Mouse (Mus musculus): ENCODE data around the gene Fth1.

Gene Fth1

DNA sequence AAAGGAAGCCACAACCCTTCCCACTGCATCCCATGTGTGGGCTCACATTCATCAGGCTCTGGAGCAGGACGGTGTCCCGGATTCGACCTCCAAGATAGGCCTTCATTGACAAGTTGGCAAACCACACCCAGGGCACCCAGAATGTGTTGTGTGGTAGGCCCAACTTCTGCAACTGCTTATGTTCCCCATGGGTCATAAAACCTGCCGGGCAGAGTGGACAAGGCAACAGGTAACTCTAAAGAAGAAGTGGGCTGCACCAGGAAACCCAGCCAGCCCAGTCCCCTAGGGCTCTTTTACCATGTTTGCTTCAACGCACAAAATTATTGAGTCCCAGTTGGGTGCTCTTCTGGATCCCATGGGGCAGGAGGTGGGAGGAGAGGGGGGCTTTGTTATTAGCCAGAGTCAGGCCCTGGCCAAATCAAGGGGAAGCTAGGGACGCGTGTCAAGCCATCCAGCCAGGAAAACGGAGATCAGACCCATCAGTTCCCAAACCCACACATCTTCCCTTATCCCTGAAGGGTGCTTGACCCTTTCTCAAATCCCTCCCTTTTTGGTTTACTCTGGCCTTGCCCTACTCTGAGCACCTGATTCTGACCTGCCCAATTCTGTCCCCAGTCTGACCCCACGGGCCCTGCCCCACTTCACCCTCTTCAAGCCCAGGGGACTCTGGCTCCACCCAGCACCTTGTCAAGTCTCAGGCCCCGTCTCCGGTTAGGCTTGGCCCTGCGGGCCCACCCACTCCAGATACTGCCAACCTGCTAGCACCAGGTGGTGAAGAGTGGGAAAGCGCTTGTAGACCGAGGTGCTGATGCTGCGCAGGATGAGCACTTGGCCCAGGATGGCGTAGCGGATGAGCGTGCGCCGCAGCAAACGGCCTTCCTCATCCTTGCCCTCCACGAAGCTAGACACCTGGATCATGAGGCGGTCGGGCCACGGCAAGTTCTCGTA, 11.9 kb downstream of the Fth1 start:
- no peak for DNase-seq (ENCODE audit: low spot score in 2 of 2)

DNA sequence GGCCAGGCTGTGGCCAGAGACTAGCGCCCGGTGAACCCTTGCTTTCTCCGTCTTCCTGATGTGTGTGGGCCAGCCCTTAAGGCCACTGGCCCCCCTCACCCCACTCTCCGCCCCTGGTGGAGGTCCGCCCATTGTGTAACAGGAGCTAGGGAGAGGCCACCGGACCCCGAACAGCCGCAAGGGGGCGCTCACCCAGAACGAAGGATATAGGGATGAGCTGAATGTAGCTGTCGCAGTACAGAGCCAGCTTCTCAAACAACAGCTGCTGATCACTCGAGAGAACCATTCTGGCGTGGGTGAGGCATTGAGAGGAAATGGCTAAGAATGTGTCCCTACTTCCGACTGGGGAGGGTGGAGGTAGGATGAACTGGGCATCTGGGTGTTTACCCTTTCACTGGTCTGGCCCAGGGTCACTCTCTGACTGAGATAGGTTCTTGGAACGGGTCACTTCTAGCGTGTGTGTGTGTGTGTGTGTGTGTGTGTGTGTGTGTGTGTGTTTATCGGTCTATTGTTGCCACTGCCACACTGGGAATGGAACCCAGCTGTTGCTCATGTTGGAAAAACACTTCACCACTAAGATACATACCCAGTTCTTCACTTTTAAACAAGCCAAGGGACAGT, 12.7 kb downstream of the Fth1 start:
- peak; percentile 60 to 78 for DNase-seq (ENCODE audit: low spot score in 2 of 2)

DNA sequence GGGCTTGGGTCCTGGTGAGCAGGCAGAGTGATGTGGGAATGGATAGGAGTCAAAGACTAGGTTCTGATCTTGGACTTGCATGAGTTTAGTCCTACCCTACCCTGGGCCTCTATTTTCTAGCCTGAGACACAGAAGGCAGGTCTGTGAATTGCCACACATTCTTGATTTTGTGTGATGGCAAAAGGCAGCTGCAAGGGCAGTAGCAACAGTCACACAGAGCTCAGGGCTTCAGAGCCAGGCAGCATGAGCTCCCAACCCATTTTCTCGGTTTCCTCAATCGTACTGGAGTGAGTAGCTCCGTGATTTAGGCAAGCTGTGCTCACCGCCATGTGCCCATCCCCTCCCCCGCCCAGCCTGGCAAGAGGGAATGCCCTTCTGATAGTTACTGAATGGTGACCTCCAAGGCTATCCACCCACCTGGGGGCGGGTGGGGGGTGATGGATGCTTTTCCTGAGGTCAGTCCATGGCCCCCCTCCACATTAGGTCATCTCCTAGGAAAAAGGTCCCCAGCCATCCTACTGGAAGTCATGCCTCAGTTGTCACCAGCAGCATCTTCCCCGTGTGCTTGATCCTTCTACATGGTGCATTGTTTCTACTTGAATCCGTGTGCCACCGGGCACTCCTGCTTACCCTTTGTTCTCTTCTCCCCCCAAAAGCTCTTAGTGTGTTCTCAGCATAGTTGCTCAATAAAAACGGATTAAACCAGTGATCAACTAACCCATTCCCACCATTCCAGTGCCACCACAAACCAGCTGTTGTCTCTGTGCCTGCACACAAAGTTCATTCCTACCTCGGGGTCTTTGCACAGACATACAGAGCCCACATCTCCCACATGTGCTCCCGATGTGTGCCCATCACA, 17.0 kb downstream of the Fth1 start:
- DNase-seq (ENCODE audit: low spot score in 2 of 2), result no peak

DNA sequence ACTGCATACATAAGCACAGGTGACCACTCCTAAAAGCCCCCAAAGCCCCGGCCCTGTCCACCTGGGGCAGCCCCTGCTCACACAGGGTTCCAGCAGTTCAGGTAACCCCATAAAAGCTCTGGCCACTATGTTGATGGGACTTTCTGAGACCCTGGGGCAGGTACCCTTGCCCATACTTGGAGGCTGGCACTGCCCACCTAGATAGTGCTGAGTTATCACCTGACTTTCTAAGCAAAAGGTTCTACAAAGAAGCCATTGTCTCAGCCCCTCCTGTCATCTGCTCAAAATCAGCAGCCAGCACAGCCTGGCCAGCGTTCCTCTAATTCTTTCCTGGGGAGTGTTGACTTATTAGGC, 17.6 kb downstream of the Fth1 start:
- no peak for DNase-seq (ENCODE audit: low spot score in 2 of 2)

DNA sequence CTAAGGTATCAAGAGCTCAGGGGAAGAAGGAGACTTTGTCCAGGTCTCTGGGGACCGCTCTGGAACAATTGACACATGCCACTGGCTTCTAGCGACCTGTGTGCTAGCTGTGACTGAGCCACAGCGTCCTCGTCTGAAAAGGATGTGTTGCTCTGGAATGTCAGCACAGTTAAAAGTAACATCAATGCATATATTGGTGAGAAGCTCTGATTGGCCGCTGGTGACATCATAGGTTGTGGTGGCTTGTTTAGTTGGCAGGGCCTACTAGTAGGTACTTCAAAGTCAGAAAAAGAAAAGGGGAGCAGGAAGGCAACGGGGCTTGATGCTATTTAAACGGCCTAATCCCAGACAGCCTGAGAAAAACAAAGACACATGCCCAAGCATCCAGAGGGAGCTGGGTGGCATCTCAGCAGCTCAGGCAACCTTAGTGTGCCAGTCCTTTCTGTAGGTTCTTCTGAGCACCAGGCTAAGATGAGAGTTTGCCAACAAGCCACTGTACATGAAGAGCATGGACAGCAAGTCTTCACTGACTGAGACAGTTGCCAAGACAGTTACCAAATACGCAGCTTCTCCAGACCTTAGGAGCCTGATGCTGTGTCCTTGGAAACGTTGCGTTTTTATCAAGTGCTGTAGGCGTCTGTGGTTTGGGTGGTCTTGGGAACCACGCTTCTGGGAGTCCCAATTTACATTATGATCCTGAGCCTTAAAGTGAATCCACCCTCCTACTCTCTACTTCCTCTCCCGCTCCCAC, 18.5 kb downstream of the Fth1 start:
- no peak for DNase-seq (ENCODE audit: low spot score in 2 of 2)

DNA sequence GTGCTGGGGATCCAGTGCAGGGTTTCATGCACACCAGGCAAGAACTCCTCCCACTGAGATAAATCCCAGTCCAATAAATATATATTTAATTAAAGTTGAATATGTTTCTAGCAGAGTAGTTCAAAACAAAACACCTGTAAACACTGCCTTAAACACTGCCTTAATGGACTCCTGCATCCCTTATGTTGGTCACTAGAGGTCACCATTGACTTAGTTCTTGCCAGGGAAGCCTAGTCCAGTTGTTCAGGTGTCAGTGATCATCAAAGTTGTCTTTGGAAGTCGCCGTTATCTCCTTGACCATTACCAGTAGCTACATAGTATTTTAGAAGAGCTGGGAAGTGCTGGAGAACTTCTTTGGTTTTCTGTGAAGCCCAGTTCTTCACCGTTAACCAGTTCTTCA, 19.9 kb downstream of the Fth1 start:
- no peak for DNase-seq (ENCODE audit: low spot score in 2 of 2)

DNA sequence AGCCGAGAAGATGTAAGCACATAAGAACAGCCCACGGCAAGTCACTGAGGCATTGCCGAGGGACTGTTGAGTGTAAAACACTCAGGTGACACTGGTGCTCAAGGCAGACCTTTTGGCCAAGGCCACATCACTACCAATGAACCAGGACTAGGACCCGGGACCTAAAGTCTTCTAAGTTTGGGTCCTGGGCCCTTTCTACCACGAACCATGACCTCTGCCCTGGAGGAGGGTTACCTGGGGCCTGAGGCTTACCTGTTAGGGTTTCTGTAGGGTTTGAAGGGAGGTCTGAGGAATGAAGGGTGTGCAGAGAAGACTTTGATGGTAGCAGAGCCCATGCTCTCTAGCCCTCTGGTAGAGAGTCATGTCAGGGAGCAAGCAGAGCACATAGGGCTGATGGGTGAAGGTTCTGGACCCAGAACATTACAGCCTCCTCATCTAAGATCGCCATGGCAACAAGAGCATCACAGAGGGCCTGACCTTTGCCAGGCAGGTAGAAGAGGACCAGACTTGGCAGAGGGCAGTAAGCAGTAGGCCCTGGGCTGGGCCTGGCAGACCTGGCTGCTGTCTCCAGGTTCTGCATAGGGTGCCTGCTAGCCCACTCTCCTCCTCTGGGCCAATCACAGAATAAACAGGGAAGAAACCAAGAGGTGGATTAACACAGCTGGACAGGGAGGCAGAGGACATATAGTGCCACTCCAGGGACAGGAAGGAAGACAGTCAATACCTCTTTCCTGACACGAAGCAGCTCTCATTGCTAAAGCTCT, 21.0 kb downstream of the Fth1 start, which contains the start of the genes Best1 and Rab3il1:
Gene Best1 (minus strand): TSS at position 428 of the 764 bp plus-strand sequence.
Gene Rab3il1 (plus strand): TSS at position 464 of the 764 bp plus-strand sequence.
- DNase-seq (ENCODE audit: low spot score in 2 of 2), result no peak

DNA sequence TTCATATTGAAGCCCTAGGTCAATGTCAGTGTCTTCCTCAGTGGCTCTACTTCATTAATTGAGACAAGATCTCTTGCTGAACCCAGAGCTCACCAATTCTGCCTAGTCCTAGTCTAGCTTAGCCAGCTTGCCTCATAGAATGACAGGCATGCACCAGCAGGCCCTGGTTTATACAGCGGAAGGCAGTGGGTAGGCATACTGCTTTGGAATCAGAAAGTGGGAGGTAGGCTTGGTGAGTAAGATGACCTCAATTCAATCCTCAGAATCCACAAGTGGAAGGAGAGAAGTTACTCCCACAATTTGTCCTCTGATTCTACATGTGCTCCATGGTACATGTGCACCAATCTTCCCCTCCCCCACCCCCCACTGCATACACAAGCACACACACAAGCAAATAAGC, 23.3 kb downstream of the Fth1 start:
- no peak for DNase-seq (ENCODE audit: low spot score in 2 of 2)

DNA sequence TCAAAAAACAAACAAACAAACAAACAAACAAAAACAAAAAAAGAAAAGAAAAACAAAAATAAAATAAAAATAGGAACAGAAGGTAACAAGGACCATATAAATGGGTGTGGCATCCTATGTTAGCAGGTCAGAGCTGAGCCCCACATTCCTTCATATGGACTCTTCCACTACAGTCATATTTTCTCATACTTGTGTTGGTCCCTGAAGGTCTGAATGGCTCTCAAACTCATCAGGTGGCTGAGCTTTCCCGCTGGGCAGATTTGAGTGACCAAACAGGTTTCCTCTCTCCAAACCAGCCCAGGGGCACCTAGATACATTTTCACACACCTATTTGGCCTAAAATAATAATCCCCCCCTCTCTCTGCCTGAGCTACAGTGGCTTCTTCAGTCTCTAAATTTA, 31.0 kb downstream of the Fth1 start:
- DNase-seq (ENCODE audit: low spot score in 2 of 2), result no peak

DNA sequence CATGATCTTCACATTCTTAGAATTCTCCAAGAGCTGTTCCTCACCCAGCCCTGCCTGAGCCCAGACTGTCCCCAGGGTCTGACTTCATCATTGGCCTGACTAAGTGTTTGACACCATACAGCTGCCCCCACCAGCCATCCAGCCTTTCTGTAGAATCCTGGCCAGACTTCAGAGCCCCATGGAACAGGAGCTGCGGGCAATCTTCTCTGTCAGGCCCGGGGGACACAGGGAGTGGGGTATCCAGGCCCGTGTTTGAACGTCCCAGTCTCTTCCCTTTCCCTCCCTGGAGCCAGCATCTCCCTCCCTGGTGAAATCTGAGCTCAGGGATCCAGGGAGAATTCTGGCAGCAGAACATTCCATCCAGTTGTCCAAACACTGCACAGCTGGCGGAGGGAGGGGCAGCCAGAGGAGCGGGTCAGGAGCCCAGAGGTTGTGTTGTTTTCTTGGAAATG, 32.5 kb downstream of the Fth1 start:
- no peak for DNase-seq (ENCODE audit: low spot score in 2 of 2)

DNA sequence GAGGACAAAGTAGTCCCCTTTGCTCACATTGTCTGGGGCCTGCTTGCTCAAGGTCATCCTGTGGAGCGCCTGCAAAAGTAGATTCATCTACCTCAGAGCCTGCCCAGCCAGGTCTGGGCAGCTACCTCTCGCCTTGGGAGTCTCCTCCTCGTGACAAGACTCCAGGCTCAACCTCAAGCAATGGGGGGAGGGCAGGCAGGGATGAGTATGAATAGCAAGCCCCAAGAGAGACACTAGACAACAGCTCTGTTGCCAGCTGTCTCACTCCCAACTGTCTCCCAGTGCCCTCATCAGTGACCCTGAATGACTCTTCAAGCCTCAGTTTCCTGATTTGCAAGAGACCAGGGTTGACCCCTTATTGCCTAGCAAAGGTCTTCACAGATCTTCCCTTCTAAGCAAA, 33.0 kb downstream of the Fth1 start:
- no peak for DNase-seq (ENCODE audit: low spot score in 2 of 2)

DNA sequence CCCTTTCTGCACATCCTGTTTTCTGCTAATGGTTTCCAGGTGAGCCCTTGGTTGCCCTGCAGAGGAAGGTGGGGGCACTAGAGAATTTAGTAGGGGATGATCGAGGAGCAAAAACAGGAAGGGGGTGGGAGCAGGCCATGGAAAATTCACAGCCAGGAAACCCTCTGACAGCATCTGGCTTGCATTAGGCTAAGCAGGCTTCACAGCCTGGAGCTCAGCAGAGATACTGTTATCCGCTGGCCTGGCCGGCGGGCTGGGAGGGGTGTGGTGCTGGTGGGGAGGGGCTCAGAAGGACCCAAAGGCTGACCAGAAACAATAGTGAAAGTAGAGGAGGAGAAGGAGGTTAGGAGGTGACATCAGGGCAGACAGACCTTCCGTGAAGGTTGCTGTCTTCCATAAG, 33.5 kb downstream of the Fth1 start:
- no peak for DNase-seq (ENCODE audit: low spot score in 2 of 2)

DNA sequence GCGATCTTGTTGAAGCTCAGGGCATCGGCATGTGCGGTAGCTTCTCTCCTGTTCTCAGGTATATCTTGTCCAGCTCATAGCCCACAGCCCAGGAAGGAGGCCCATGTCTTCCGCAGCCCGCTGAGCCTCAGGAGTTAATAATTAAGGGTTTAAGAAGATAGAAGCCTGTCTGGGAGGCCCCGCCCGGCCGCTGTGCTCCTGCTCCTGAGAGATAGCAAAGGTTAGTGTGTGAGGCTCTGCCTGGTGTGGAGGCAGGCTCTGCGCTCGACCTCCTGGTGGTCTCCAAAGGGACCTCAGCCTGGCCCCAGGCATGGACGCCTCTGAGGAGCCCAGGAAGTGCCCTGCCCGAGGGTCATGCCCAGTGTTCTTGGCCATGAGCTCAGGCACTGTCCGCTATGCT, 34.4 kb downstream of the Fth1 start:
- no peak for DNase-seq (ENCODE audit: low spot score in 2 of 2)

DNA sequence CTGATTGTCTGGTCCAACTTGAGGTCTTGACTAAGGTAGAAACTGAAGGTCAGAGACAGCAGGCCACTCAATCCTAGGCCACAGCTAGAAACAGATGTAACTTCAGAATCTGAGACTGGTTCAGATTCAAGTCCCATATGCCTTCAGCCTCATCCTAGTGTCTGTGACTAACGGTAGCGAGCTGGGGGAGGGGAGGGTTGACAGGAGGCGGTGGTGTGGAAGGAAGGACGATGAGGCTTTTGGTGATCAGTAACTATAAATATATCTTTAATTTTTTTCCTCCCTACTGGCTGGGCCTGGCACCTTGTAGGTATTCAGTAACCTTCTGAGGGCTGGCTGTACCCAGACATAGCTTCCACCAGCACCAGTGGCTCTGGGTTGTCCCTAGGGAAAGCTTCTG, 35.0 kb downstream of the Fth1 start:
- no peak for DNase-seq (ENCODE audit: low spot score in 2 of 2)

DNA sequence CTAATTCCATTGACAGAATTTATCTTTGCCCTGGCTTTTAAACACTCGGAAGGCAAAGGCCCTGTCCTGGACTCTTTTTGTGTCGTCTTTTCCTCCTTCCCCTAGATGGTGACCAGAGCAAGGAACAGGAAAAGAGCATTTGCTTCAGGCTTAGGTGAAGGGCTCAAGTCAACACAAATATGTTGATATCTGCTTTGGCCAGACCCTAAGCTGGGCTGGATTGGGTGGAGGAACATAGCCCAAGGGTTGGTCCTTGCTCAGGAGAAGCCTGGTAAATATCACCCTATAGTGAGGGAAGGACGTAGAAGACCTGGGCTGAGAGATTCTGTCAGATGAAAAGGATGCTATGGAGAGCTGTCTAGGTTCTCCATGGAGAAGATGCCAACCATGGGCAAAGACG, 35.8 kb downstream of the Fth1 start:
- no peak for DNase-seq (ENCODE audit: low spot score in 2 of 2)

DNA sequence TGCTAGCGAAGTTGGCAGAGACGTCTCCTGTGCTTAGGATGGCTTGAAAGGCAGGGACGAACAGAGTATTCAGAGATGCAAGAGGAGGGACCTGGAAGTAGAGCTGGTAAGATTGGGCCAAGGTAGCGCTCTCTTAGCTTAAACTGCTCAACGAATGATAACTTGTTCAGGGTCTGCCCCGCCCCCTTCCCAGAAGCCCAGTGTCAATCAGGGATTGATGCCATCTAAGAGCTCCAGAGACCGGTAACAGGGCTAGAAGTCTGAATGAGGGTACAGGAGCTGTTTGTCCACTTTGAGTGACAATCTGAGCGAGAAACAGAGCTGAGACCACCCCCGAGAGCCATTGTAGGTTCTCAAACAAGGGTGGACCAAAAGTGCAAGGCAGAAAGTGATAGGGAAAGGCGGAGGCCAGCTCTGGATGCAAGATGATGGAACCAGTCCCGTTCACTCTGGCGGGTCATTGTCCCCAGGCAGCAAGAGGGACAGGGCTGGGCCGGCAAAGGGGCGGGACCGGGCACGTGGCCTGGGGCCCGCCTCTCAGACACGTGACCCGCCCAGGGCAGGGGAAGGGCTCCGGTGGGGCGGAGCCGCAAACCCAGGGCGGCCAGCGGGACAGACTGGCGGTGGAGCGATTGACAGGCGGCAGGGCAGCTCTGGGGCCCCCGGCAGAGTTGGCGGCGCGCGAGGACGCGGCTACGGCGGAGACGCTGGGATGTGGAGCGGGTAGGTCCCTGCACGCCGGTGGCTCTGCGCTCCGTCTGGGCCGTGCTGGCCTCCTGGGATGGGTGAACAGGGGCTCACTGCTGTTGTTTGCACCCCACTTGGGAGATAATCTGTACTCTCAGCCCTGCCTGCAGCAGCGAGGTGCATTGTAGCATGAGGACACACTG, 37.5 kb downstream of the Fth1 start:
- peak; percentile 67 to 70 for DNase-seq (ENCODE audit: low spot score in 2 of 2)

DNA sequence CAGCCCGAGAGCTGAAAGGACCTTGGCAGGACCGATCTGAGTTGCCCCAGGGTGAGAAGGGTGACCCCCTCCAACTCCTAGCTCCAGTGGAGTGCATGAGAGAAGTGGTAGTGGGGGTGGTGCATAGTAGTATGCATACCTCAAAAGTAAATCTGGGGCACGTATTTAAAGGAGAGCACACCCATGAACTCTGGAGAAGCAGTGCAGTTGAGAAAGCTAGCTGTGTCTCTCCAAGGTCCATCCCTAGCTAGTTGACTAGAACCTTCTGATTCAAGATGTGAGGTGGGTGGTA, 38.1 kb downstream of the Fth1 start:
- no peak for DNase-seq (ENCODE audit: low spot score in 2 of 2)

DNA sequence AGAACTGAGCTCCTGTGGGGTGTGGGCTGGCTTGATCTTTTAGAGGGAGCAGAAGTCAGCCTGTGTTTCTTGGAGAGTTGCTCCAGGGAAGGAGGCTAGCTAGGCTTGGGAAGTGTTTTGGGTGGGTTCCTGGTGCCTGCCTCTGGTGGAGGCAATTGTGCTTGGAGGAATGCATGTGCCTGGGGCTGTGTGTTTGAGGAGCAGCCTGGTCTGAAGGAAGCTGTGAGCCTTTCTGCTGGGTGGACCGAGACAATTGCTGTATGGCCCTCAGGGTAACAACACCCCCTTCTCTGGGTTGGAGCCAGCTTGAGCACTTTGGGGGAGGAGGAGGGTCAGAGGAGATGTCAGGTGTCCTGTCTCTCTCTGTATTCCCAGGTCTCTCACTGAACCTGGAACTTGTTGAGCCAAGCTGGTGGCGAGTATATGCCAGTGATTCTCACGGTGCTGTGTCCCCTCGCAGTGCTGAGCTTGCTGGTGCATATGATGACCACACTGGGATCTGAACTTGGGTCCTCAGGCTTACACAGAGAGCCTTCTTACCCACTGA, 38.9 kb downstream of the Fth1 start:
- no peak for DNase-seq (ENCODE audit: low spot score in 2 of 2)

DNA sequence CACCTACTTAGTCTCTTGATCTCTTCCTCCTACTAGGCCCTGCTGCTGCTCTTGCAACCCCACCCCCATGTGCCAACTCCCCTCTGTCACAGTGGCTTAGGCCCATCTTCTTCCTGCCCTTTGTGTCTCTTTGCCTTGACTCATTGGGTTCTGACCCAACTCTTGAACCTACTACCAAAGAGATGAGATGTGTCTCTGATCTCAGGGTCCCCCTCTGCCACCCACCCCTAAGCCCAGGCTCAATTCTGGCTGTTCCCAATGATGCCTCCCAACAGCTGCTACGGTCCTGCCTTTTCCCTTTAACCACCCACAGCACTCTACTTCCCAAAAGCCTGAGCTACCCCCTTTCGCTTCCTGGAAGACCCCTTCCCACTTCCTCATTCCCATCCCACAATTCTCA, 41.6 kb downstream of the Fth1 start:
- no peak for DNase-seq (ENCODE audit: low spot score in 2 of 2)

All from right cerebral cortex, postnatal 36 days (tissue).